Mouse (Mus musculus): Measurements from ENCODE around the gene Vps33b. TPM values are rescaled to one million over a fixed set of nuclear protein-coding genes. Genes with fewer than 3 reads are reported as not detected.
A peak's percentile ranks its signal among the peaks of the same experiment; 100 is the strongest.

Vps33b gene
- polyA plus RNA-seq, 1 experiment: 6.6 TPM

DNA sequence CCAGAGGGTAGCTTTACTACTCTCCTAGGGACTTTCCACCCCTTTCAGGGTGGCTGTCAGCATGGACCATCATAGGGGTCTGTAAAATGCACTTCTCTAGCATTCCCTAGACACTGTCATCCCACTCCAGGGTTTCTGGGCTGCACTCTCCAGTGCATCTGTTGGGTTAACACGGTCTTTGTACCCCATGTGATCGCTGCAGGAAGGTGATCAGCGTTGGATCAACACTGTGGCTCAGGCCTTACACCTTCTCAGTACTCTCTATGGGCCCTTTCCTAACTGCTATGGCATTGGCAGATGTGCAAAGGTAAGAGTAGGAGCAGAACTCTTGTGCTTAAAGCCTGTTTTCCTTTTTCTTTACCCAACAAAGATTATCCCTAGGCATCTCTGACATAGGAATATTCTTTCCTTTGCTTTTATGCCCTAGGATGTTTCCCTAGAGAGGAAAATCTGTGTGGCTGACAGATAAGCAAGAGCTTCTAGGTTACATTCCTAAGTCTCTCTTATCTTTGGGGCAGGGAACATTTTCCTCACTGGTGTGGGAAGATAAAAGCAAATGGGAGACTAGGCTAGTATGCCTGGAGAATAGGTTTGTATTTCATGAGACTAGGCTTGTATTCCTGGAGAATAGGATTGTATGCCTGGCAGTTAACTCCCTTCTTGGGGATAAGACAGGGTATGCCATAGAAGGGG lies 13.9 kb downstream of the Vps33b start:
- Histone ChIP-seq H3K36me3 (ENCODE audit: control insufficient read depth, insufficient read depth) (peaks cover 37% of the 10 kb centered on the region), H3K79me3 (ENCODE audit: low read depth) (no peaks in the 10 kb centered on the region), H3K27me3 (ENCODE audit: control insufficient read depth, insufficient read depth, insufficient read length) (no peaks in the 10 kb centered on the region), H3ac (ENCODE audit: control insufficient read depth, insufficient read length, low read depth) (no peak overlapping the region), H3K79me2 (ENCODE audit: control insufficient read depth, insufficient read depth) (no peaks in the 10 kb centered on the region), H3K4me3 (ENCODE audit: insufficient read depth, poor library complexity, severe bottlenecking) (no peak overlapping the region)
- TF ChIP-seq CEBPB (IDR thresholded peaks at IDR 0.05; ENCODE audit: low read depth) (no peak), MYOG (IDR thresholded peaks at IDR 0.05; ENCODE audit: control insufficient read depth, extremely low read depth, insufficient read length) (no peak), CTCF (IDR thresholded peaks at IDR 0.05; ENCODE audit: control insufficient read depth, insufficient read depth, insufficient read length) (no peak), MAX (IDR thresholded peaks at IDR 0.05) (no peak), MYOD1 (IDR thresholded peaks at IDR 0.05; ENCODE audit: control insufficient read depth, insufficient read length, low read depth) (no peak), USF1 (IDR thresholded peaks at IDR 0.05; ENCODE audit: low read depth) (no peak), FOSL1 (IDR thresholded peaks at IDR 0.05; ENCODE audit: insufficient read depth, low read length, poor library complexity, severe bottlenecking) (no peak)

DNA sequence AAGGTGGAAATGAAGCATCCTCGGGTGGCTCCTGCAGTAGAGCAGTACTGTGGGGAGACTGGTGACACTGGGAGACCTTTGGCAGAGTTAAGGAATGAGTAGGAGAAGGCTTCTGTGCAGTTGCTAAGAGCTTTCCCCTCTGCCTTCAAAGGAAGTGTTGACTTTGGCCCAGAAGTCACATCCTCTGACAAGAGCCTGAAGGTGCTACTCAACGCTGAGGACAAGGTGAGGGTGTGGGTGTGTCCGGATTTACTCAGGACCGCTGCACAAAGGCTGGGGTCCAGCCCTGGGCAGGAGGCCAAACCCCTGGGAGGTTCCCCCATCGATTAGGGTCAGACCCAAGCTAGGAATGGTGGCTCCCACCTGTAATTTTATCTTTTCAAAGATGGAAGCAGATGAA lies 14.9 kb downstream of the Vps33b start:
- Histone ChIP-seq H3K79me2 (ENCODE audit: control insufficient read depth, insufficient read depth) (no peaks in the 10 kb centered on the region), H3K27me3 (ENCODE audit: control insufficient read depth, insufficient read depth, insufficient read length) (no peaks in the 10 kb centered on the region), H3K36me3 (ENCODE audit: control insufficient read depth, insufficient read depth) (peaks cover 27% of the 10 kb centered on the region), H3K4me3 (ENCODE audit: insufficient read depth, poor library complexity, severe bottlenecking) (no peak overlapping the region), H3K79me3 (ENCODE audit: low read depth) (no peaks in the 10 kb centered on the region), H3ac (ENCODE audit: control insufficient read depth, insufficient read length, low read depth) (no peak overlapping the region)
- TF ChIP-seq CEBPB (IDR thresholded peaks at IDR 0.05; ENCODE audit: low read depth) (no peak), MAX (IDR thresholded peaks at IDR 0.05) (no peak), MYOG (IDR thresholded peaks at IDR 0.05; ENCODE audit: control insufficient read depth, extremely low read depth, insufficient read length) (no peak), MYOD1 (IDR thresholded peaks at IDR 0.05; ENCODE audit: control insufficient read depth, insufficient read length, low read depth) (no peak), USF1 (IDR thresholded peaks at IDR 0.05; ENCODE audit: low read depth) (no peak)

DNA sequence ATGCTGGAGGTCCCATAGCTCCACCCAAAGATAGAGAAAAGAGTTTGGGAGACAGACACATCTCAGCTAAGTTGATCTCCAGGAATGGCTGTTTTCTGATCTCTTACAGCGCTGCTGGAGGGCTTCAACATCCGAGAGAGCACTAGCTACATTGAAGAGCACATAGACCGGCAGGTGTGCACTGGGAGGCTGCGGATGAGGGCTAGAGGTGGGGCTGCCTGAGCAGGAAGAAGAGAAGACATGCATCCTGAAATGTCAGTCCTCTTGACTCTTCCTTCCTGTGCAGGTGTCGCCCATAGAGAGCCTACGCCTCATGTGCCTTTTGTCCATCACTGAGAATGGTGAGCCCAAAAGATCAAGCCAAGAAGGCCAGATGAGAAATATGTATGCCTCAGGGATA lies 16.3 kb downstream of the Vps33b start:
- TF ChIP-seq USF1 (IDR thresholded peaks at IDR 0.05; ENCODE audit: low read depth): no peak
- TF ChIP-seq MAX (IDR thresholded peaks at IDR 0.05): no peak
- TF ChIP-seq FOSL1 (IDR thresholded peaks at IDR 0.05; ENCODE audit: insufficient read depth, low read length, poor library complexity, severe bottlenecking): no peak
- no peak for TF ChIP-seq MYOD1 (IDR thresholded peaks at IDR 0.05; ENCODE audit: control insufficient read depth, insufficient read length, low read depth)
- no peak for TF ChIP-seq MYOG (IDR thresholded peaks at IDR 0.05; ENCODE audit: control insufficient read depth, extremely low read depth, insufficient read length)
- TF ChIP-seq CTCF (IDR thresholded peaks at IDR 0.05; ENCODE audit: control insufficient read depth, insufficient read depth, insufficient read length): no peak
- TF ChIP-seq CEBPB (IDR thresholded peaks at IDR 0.05; ENCODE audit: low read depth): no peak
- H3ac ChIP-seq (ENCODE audit: control insufficient read depth, insufficient read length, low read depth): no peak overlapping the region
- peaks cover 22% of the 10 kb centered on the region for H3K36me3 ChIP-seq (ENCODE audit: control insufficient read depth, insufficient read depth)
- no peaks in the 10 kb centered on the region for H3K79me3 ChIP-seq (ENCODE audit: low read depth)
- no peaks in the 10 kb centered on the region for H3K79me2 ChIP-seq (ENCODE audit: control insufficient read depth, insufficient read depth)
- H3K27me3 ChIP-seq (ENCODE audit: control insufficient read depth, insufficient read depth, insufficient read length): no peaks in the 10 kb centered on the region
- no peak overlapping the region for H3K4me3 ChIP-seq (ENCODE audit: insufficient read depth, poor library complexity, severe bottlenecking)

DNA sequence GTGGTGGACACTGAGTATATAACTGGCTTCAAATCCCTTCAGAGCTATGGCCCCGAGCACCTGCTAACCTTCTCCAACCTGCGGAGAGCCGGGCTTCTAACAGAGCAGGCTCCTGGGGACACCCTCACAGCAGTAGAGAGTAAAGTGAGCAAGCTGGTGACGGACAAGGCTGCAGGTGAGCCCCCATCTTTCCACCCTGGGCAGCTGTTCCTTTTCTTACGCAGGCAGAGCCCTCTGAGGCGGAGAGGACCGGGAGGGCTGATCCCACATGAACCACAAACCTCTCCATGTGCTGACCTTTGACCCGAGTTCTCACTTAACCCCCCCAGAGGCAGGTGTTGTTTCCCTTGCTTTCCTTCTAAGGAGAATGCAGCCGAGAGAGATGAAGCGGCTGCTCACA lies 18.3 kb downstream of the Vps33b start:
- H3K27me3 ChIP-seq (ENCODE audit: control insufficient read depth, insufficient read depth, insufficient read length): no peaks in the 10 kb centered on the region
- H3ac ChIP-seq (ENCODE audit: control insufficient read depth, insufficient read length, low read depth): no peak overlapping the region
- no peak overlapping the region for H3K4me3 ChIP-seq (ENCODE audit: insufficient read depth, poor library complexity, severe bottlenecking)
- peaks cover 17% of the 10 kb centered on the region for H3K36me3 ChIP-seq (ENCODE audit: control insufficient read depth, insufficient read depth)
- H3K79me3 ChIP-seq (ENCODE audit: low read depth): no peaks in the 10 kb centered on the region
- TF ChIP-seq USF1 (IDR thresholded peaks at IDR 0.05; ENCODE audit: low read depth) (no peak), MYOD1 (IDR thresholded peaks at IDR 0.05; ENCODE audit: control insufficient read depth, insufficient read length, low read depth) (no peak), CTCF (IDR thresholded peaks at IDR 0.05; ENCODE audit: control insufficient read depth, insufficient read depth, insufficient read length) (no peak), FOSL1 (IDR thresholded peaks at IDR 0.05; ENCODE audit: insufficient read depth, low read length, poor library complexity, severe bottlenecking) (no peak), MYOG (IDR thresholded peaks at IDR 0.05; ENCODE audit: control insufficient read depth, extremely low read depth, insufficient read length) (no peak), MAX (IDR thresholded peaks at IDR 0.05) (no peak), CEBPB (IDR thresholded peaks at IDR 0.05; ENCODE audit: low read depth) (no peak)
- H3K79me2 ChIP-seq (ENCODE audit: control insufficient read depth, insufficient read depth): no peaks in the 10 kb centered on the region

DNA sequence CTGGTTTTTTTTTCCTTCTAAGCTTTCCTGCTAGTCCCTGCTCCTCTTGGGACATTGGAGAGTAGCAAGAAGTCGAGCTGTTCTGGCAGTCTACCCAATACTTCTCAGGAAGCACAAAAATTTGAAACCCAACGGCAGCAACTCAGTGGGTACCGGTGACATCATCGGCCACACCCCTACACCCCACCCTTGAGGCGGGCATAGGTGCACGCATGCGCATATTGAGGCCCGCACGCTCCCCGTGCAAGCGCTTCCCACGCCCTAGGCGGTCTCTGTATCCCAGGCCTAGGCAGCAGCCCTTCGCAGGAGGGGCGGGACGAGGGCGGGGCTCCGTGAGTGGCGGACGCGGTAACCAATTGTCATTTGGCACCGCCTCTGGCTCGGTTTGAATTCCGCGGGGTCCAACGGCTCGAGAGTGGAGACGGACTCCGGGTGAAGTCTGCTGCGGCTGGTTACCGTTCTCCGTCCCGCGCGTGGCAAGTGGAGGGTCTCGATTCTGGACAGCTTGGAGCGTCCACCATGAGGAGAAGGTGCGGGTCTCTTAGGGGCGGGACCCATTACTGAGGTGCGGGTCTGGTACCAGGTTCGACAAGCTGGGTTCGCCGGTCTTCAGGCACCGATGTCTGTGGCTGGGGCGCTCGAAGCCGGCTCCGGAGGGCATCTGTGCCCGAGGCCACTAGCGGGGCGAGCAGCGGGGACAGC lies 24.8 kb downstream of the Vps33b start, which contains the start of gene Prc1:
Prc1 (plus strand) TSS at position 389 of the 702 bp plus-strand sequence.
- Histone ChIP-seq H3K79me3 (ENCODE audit: low read depth) (peaks cover 29% of the 10 kb centered on the region), H3K27me3 (ENCODE audit: control insufficient read depth, insufficient read depth, insufficient read length) (no peaks in the 10 kb centered on the region), H3ac (ENCODE audit: control insufficient read depth, insufficient read length, low read depth) (peak within 1 kb of the TSS; percentile 98), H3K4me3 (ENCODE audit: insufficient read depth, poor library complexity, severe bottlenecking) (peak within 1 kb of the TSS; percentile 65), H3K36me3 (ENCODE audit: control insufficient read depth, insufficient read depth) (no peaks in the 10 kb centered on the region), H3K79me2 (ENCODE audit: control insufficient read depth, insufficient read depth) (peaks cover 51% of the 10 kb centered on the region)
- TF ChIP-seq USF1 (IDR thresholded peaks at IDR 0.05; ENCODE audit: low read depth) (no peak), MYOG (IDR thresholded peaks at IDR 0.05; ENCODE audit: control insufficient read depth, extremely low read depth, insufficient read length) (no peak), FOSL1 (IDR thresholded peaks at IDR 0.05; ENCODE audit: insufficient read depth, low read length, poor library complexity, severe bottlenecking) (no peak), MYOD1 (IDR thresholded peaks at IDR 0.05; ENCODE audit: control insufficient read depth, insufficient read length, low read depth) (no peak), CTCF (IDR thresholded peaks at IDR 0.05; ENCODE audit: control insufficient read depth, insufficient read depth, insufficient read length) (no peak)
